Mouse (Mus musculus) gastrocnemius, postnatal 14 days (tissue): ENCODE results near the gene S1pr3. TPM values are rescaled to one million over a fixed set of nuclear protein-coding genes. Genes with fewer than 3 reads are reported as not detected.

Experiments
- DNase-seq: peaks from one replicate; pipeline ENCODE4 v3.0.0; 2021; ENCODE audit warnings: mixed read lengths
- intact Hi-C: fragments of 180-260 bp; cut with DNase I; formaldehyde crosslinking; loops from one replicate; pipeline ENCODE4 v1.15.1; 2025; ENCODE audit warnings: low total_unique reads
- total RNA-seq, 2 experiments: library from RNA; stranded (reverse); gene quantifications; 2 replicates each; pipeline ENCODE4 v1.2.3; 2021

Gene S1pr3
- total RNA-seq, 2 experiments from 2014 or later: 9.7 to 13.7 TPM

DNA sequence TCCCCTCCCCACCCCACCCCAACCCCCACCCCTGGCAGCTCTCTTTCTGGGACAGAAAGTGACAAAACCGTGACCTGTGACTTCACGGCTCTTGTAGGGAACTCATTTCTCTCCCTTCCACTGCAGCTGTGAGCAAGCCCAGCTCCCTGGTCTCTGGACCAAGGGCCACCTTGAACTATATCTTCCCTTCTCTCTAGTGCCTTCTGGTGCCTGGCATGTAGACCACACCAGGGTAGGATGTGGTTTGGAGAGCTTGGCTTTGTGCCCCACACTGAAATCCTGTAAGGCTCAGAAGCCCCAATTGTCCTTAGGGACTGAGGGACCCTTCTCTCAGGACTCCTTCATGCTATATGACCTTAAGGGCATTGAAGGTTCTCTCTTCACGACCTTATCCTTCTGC is 24.9 kb downstream of the S1pr3 start:
- intact Hi-C loops: no loop called here

DNA sequence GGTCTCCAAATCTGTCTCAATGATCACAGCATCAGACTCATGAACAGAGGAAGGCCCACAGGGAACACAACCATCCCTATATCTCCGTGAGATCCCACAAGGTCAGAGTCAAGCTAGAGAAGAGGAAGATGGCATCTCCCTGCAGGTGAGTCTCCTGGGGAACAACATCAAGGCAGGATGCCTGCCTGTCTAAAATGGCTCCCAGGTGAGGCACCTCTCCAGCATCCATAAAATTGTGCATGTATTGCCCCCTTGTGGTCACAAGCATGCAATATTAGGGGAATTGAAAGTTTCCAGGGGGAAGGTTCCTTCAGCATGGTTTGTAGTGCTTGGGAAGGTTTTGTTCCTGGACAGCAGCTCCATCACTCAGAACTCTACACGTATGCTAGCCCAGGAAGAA is 26.0 kb downstream of the S1pr3 start:
- no peak for DNase-seq
- intact Hi-C loops: no loop called here

More for the DNA sequence above, 24.9 kb downstream of the S1pr3 start:
- no peak for DNase-seq

DNA sequence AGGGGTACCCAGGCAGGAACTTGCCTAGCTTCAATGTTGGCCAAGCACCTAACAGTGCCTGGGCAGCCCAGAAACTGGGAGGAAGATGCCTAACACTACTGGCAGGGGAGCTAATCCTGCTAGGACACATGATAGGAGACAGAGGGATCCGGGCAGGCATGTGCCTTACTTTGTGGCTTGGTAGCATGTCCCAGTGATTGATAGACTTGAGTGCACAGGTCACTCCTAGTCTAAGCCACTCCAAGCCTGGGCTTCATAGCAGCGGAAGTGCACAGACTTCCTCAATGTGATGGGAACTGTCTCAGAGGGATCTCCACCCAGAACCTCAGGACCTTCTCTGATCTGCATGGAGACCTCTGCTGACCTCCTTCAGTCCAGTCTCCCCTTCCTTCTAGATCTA is 26.7 kb downstream of the S1pr3 start:
- intact Hi-C loops: no loop called here
- DNase-seq: no peak

DNA sequence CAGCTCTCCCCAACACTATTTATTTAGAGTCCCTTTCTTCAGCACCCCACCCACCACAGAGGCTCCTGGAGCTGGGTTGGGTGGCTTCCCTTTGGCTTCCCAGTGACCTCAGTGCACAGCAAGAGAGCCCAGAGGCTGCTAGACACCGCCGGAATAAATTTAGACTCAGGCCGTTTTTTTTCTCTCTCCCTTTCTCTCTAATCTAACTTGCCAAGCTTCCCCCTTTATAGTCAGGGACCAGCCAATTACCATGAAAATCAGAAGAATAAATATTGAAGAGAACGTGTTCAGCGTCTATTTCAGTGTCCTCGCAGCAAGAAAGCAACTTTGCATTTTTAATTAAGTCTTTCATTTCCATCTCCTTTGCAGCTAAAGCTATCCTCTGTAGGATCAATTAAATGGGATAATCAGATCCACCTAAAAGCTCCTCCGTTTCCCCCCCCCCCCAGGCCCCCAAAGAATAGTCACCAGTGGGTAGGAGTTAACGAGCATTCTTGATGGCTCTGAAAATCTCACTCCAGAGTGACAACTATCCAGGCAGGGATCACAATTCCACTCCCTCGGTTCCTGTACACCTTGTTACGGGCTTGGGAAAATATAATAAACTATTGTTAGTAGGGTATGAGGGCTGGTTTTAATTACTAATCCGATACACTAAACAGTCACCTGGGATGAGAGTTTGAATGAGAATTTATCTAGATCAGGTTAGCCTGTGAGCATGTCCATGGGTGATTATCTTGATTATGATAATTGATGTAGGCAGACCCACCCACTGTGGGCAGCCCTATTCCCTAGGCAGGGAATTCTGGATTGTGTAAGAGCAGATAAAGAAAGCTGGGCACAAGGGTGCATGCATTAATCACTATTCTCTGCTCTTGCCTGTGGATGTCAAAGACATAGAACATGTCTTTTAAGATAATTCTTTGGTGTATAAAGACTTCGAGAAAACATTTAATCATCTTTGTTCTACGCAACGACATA is 29.0 kb downstream of the S1pr3 start:
- DNase-seq: no peak
- intact Hi-C loops: no loop called here

DNA sequence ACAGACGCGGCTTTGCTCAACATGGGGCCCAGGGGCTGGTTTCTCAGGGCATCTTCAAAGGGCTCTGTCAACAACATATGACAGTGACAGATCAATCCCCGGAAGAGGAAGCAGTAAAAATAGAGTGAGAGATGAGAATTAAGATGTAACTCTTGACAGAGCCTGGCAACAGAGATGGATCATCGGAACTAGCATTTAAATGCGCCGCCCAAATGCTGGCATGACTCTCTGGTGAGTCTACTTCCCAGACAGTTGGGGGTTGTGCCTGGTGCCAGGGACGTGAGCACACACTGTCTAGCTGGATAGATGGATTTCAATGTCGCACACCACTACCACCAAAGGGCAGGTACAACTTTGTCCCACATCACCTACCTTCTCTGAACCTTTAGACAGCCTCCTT is 34.5 kb downstream of the S1pr3 start:
- no peak for DNase-seq
- intact Hi-C loops: no loop called here

DNA sequence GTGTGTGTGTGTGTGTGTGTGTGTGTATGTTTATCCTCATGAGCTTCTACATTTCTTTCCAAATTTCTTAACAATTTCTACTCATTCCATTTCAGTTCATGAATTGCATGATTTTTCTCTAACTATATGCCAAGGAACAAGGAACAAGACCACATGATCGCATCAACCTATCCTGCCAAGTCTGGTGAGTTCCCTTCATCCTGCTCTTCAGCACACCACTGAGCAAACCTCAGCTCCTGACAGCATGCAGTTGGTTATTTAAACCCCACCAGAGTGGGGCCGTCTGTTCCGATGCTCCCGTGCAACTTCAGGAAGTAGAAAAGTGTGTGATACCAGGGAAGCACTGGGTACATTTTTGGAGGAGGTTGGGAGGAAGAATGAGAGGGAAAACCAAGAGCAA is 38.1 kb downstream of the S1pr3 start:
- no peak for DNase-seq
- intact Hi-C loops: no loop called here

DNA sequence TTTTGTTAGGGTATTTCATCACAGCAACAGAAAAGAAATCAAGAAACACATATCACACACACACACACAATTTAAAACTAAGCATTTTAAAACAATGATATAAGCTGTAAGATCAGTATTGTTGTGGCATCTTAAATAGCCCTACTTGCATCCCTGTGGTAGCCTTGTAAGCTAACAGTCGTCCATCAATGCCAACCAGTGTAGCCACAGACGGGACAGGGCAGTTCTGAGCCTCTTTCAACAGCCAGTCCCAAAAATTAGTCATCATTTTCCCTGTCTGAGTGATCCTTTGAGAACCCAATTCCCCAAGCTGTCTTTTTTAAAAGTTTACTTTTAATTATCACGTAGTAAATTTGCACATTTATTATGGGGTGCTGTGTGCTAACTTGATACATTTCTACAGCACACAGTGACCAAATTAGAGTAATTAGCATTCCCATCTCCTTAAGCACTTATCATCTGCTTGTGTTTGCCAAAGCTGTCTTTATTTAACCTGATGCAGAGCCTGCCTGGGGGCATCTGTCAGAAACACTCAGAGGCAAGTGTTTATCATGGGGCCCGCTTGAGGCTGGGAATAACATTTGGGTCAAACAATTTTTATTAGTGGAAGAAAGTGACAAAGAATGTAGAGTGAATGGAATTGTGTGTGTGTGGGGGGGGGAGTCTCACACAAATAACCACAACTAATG is 47.9 kb downstream of the S1pr3 start:
- intact Hi-C loops: no loop called here
- DNase-seq: no peak

DNA sequence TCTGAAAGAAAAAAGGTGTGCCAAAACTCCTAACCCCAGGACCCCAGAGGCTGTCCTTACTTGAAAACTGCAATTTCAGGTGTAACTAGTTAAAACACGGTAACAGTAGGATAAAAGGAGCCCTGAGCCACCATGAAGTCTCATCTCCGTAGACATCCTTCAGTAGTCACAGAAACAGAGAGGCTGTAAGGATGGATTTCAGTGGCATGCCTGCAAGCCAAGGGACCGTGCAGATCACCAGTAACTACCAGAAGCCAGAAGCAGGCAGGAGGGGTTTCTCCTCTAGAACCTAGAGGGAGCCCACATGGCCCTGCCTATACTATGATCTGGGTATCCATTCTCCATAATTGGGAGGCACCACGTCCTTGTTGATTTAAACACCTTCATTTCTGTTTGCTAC is 55.9 kb downstream of the S1pr3 start:
- intact Hi-C loops: no loop called here
- DNase-seq: no peak

DNA sequence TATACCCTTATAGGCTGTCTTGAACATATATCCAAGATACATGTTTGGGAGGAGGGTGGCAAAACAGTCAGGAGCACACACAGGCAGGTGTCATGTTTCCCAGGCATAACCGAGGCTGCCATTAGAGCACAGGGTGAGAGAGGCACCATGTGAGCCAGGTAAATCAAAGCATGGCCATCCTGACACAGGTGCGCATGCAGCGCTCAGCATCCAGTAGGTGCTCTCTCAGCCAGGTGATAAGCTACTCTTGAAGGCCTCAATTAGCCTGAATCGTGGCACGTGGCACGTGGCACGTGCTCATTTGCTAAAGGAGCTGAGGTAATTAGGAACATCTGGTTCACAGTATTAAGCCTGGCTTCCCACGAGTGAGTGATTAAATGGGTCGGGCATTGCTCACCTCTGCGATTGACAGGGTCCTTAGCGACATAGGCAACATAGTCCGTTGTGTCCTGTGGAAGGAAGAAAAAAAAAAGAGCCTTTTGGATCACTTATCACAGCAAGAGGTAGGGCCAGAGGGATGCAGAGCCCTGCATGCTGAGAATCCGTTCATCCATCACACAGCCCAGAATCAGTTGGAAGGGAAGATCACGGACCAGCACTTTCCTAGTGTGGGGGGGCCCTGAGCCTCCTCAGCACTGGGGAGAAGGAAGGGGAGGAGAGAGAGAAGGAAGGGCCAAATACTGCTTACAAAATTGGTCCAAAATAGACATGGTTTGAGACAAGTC is 57.8 kb downstream of the S1pr3 start:
- intact Hi-C loops: no loop called here

DNA sequence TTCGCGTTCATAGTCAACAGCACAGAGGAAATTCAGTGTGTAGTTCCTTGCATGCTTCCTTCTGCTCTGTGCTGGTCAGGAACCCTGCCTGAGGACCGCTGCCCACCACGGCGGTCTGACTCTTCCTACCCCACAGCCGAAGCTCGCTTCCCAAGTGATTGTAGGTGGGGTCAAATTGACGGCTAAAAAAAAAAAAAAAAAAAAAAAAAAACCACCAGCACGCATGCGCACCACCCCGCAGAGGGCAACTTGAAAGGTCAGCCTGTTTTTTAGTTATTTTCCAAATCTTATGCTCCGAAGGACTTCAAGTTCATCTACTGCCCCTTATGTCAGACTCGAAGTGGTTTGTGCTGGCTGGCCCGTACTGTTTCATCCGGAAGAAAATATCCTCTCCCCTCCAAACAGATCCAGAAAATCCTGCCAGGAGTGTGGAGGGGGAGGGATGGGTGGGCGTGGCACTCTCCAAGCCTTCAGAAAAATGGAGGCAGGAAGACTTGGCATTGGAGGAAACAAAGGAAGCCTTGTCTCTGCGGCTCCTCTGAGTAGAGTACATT is 60.3 kb downstream of the S1pr3 start:
- intact Hi-C loops: no loop called here

More for the DNA sequence above, 57.8 kb downstream of the S1pr3 start:
- no peak for DNase-seq

More for the DNA sequence above, 60.3 kb downstream of the S1pr3 start:
- no peak for DNase-seq

Other genes starting within 250 kb of the S1pr3 start
- gene Nxnl2, start 237.6 kb upstream of the S1pr3 start, total RNA-seq: under 1 TPM; 0.25 to 0.55 TPM
- gene Shc3, start 160.8 kb downstream of the S1pr3 start, total RNA-seq: 1 to 10 TPM; 1.4 to 2.2 TPM
- 1 to 10 TPM; 6.8 to 7.1 TPM for gene Cks2, start 236.6 kb downstream of the S1pr3 start, total RNA-seq
- gene Secisbp2, start 243.1 kb downstream of the S1pr3 start, total RNA-seq: 1 to 10 TPM; 8.6 to 9.5 TPM